Mouse (Mus musculus): Measurements from ENCODE around the gene Hs3st6. TPM values are rescaled to one million over a fixed set of nuclear protein-coding genes. Genes with fewer than 3 reads are reported as not detected.
A peak's percentile ranks its signal among the peaks of the same experiment; 100 is the strongest.

Gene Hs3st6
- total RNA-seq, 2 experiments from 2014 or later = 0.33 TPM; not detected in 1

- no peak for DNase-seq
Observed at GRCm38 (mm10) chr17:24766266-24766875, 13.6 kb downstream of the Hs3st6 start.

- no peak for DNase-seq
Observed at GRCm38 (mm10) chr17:24769146-24769545, 16.4 kb downstream of the Hs3st6 start.

- DNase-seq = no peak
Observed at GRCm38 (mm10) chr17:24773241-24773640, 20.5 kb downstream of the Hs3st6 start.

- DNase-seq = no peak
Observed at GRCm38 (mm10) chr17:24775173-24775572, 22.4 kb downstream of the Hs3st6 start.

GRCm38 (mm10) chr17:24777073-24777472, 24.3 kb downstream of the Hs3st6 start:
- DNase-seq = no peak

GRCm38 (mm10) chr17:24780821-24781220, 28.0 kb downstream of the Hs3st6 start:
- no peak for DNase-seq

- no peak for DNase-seq
Observed at GRCm38 (mm10) chr17:24792190-24792589, 39.4 kb downstream of the Hs3st6 start.

GRCm38 (mm10) chr17:24794791-24795190, 42.0 kb downstream of the Hs3st6 start:
- DNase-seq = peak; percentile 4 to 10

- no peak for DNase-seq
Observed at GRCm38 (mm10) chr17:24796969-24797368, 44.2 kb downstream of the Hs3st6 start.

- no peak for DNase-seq
Observed at GRCm38 (mm10) chr17:24798229-24798628, 45.4 kb downstream of the Hs3st6 start.

- no peak for DNase-seq
Observed at GRCm38 (mm10) chr17:24799476-24799875, 46.7 kb downstream of the Hs3st6 start.

- no peak for DNase-seq
Observed at GRCm38 (mm10) chr17:24800524-24800923, 47.7 kb downstream of the Hs3st6 start.

GRCm38 (mm10) chr17:24803952-24804951, 51.5 kb downstream of the Hs3st6 start, which contains the start of gene Meiob:
Gene Meiob (plus strand): TSS chr17:24804289.
- peak; percentile 63 to 74 for DNase-seq

Other genes with a start within 250 kb of the Hs3st6 start
- gene Traf7, start 225.1 kb upstream of the Hs3st6 start, total RNA-seq (2021) = 10 to 100 TPM; 35.8 to 38.5 TPM
- gene Rab26, start 218.8 kb upstream of the Hs3st6 start, total RNA-seq (2021) = not detected
- 10 to 100 TPM; 34.1 to 34.5 TPM for gene Pkd1, start 203.2 kb upstream of the Hs3st6 start, total RNA-seq (2021)
- 100 to 1,000 TPM; 104 to 108 TPM for gene Tsc2, start 120.4 kb upstream of the Hs3st6 start, total RNA-seq (2021)
- 1 to 10 TPM; 2.6 to 3.1 TPM for gene Nthl1, start 120.3 kb upstream of the Hs3st6 start, total RNA-seq (2021)
- gene Slc9a3r2, start 102.7 kb upstream of the Hs3st6 start, total RNA-seq (2021) = 100 to 1,000 TPM in 1 of 2 experiments, 10 to 100 TPM in 1; 88.2 to 103 TPM
- not detected for gene Npw, start 94.5 kb upstream of the Hs3st6 start, total RNA-seq (2021)
- gene Zfp598, start 83.3 kb upstream of the Hs3st6 start, total RNA-seq (2021) = 10 to 100 TPM; 16.4 to 17.2 TPM
- under 1 TPM in 1 of 2 experiments, not detected in 1; 0.17 TPM for gene Syngr3, start 63.0 kb upstream of the Hs3st6 start, total RNA-seq (2021)
- gene Gfer, start 56.8 kb upstream of the Hs3st6 start, total RNA-seq (2021) = 10 to 100 TPM; 24.0 to 24.3 TPM
- gene Noxo1, start 56.8 kb upstream of the Hs3st6 start, total RNA-seq (2021) = under 1 TPM; 0.77 to 0.99 TPM
- 10 to 100 TPM; 18.0 to 20.1 TPM for gene Tbl3, start 45.3 kb upstream of the Hs3st6 start, total RNA-seq (2021)
- not detected for gene Rnf151, start 34.9 kb upstream of the Hs3st6 start, total RNA-seq (2021)
- 100 to 1,000 TPM; 701 to 738 TPM for gene Rps2, start 34.9 kb upstream of the Hs3st6 start, total RNA-seq (2021)
- 1,000 to 10,000 TPM in 1 of 2 experiments, 100 to 1,000 TPM in 1; 976 to 1,178 TPM for gene Ndufb10, start 28.5 kb upstream of the Hs3st6 start, total RNA-seq (2021)
- gene Rpl3l, start 25.2 kb upstream of the Hs3st6 start, total RNA-seq (2021) = 100 to 1,000 TPM; 390 to 433 TPM
- 100 to 1,000 TPM; 181 to 183 TPM for gene Msrb1, start 16.3 kb upstream of the Hs3st6 start, total RNA-seq (2021)
- gene Meiob, start 51.3 kb downstream of the Hs3st6 start, total RNA-seq (2021) = under 1 TPM in 1 of 2 experiments, not detected in 1; 0.15 TPM
- gene Hagh, start 87.2 kb downstream of the Hs3st6 start, total RNA-seq (2021) = 10 to 100 TPM; 86.0 to 91.0 TPM
- 10 to 100 TPM; 92.1 to 96.6 TPM for gene Fahd1, start 97.4 kb downstream of the Hs3st6 start, total RNA-seq (2021)
- gene Igfals, start 113.0 kb downstream of the Hs3st6 start, total RNA-seq (2021) = 10 to 100 TPM; 12.0 to 12.4 TPM
- gene Nubp2, start 133.4 kb downstream of the Hs3st6 start, total RNA-seq (2021) = 10 to 100 TPM; 20.0 to 21.3 TPM
- 10 to 100 TPM; 28.1 to 34.0 TPM for gene Spsb3, start 133.7 kb downstream of the Hs3st6 start, total RNA-seq (2021)
- gene Eme2, start 142.1 kb downstream of the Hs3st6 start, total RNA-seq (2021) = 10 to 100 TPM; 18.4 to 22.3 TPM
- gene Mrps34, start 142.1 kb downstream of the Hs3st6 start, total RNA-seq (2021) = 100 to 1,000 TPM in 1 of 2 experiments, 10 to 100 TPM in 1; 99.9 to 125 TPM
- gene Nme3, start 143.5 kb downstream of the Hs3st6 start, total RNA-seq (2021) = 10 to 100 TPM; 33.8 to 36.0 TPM
- 10 to 100 TPM; 55.9 to 64.8 TPM for gene Mapk8ip3, start 184.0 kb downstream of the Hs3st6 start, total RNA-seq (2021)
- 10 to 100 TPM in 1 of 2 experiments, 1 to 10 TPM in 1; 8.9 to 11.2 TPM for gene Jpt2, start 207.7 kb downstream of the Hs3st6 start, total RNA-seq (2021)

All from heart, adult 18-20 months (tissue).